Mouse (Mus musculus): Measurements from ENCODE around the gene Tbc1d5. TPM values are rescaled to one million over a fixed set of nuclear protein-coding genes. Genes with fewer than 3 reads are reported as not detected.

The Tbc1d5 gene
- total and polyA plus RNA-seq, 3 experiments, result 6.6 to 13.9 (median 7.7) TPM

DNA sequence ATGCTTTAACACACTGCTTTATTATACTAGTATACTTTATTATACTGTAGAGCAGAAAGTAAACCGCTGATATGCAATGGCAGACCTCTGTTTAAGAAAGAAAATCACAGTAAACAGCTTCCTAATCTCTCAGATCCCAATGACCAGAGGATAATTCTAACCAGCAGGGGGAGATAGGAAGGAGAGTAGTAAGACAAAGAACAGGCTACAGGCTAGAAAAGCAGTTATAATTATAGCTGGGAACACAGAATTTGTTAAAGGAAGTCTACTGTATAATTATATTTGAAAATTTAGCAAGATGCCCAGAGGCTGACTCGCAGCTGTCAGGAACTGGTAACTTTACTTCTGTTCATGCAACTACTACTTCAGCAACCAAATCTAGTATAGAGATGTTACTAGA is 68.0 kb downstream of the Tbc1d5 start:
- in situ Hi-C loops (cut with MboI; ENCODE audit: low pct_ligation_motif_present, low pct_unique_long_range_greater_than_20kb, low sequenced_read_pairs), result no loop called here
- DNase-seq (ENCODE audit: extremely low read depth), result peak; percentile 20
- TF ChIP-seq SMC3 (IDR thresholded peaks at IDR 0.05; ENCODE audit: low read depth, low read length), result peak; percentile 65
- TF ChIP-seq ELF1 (IDR thresholded peaks at IDR 0.05; ENCODE audit: low read depth, low read length), result no peak
- TF ChIP-seq POLR2A (IDR thresholded peaks at IDR 0.05; ENCODE audit: low read depth, low read length), result no peak
- TF ChIP-seq RAD21 (IDR thresholded peaks at IDR 0.05; ENCODE audit: low read depth, low read length), result peak; percentile 41
- TF ChIP-seq ZC3H11A (IDR thresholded peaks at IDR 0.05; ENCODE audit: low read depth, low read length), result no peak
- TF ChIP-seq CTCF (conservative IDR thresholded peaks at IDR 0.05 in 1 of 2, IDR thresholded peaks at IDR 0.05 in 1 of 2; ENCODE audit: low read depth in 2 of 2, low read length in 2 of 2), result peak in 1 of 2 experiments; percentile 60; a peak in 2 of 4 replicates
- no peak for TF ChIP-seq NELFE (IDR thresholded peaks at IDR 0.05; ENCODE audit: low read depth, low read length)
- no peak for TF ChIP-seq ZKSCAN1 (IDR thresholded peaks at IDR 0.05; ENCODE audit: borderline replicate concordance, low read depth, low read length)
- TF ChIP-seq JUN (IDR thresholded peaks at IDR 0.05; ENCODE audit: insufficient read depth, low read depth, low read length), result no peak
- no peak for TF ChIP-seq EP300 (IDR thresholded peaks at IDR 0.05; ENCODE audit: low read length)
- TF ChIP-seq MYC (IDR thresholded peaks at IDR 0.05; ENCODE audit: low read depth, low read length), result no peak
- no peak for TF ChIP-seq TBP (conservative IDR thresholded peaks at IDR 0.05; ENCODE audit: low read depth, low read length)

DNA sequence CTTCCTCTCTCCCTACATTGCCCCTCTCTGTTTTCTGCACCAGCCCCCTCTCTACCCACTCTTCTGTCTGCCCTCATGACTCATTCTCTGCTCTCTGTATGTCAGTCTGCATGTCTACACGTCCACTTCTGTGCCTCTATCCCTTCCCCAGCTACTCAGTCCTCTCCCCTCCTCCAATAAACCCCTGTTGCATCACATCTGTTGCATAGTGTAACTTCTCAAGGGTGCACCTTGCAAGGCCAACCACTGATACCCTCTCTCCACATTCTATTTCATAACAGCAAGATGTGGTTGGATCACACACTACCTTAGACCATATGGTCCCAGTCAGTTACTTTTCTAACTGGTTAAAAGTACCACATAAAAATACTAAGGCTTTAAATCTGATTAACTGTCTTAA is 74.9 kb downstream of the Tbc1d5 start:
- H3K36me3 ChIP-seq (replicated peaks in 1 of 2; ENCODE audit: control insufficient read depth in 1 of 2, insufficient read depth in 1 of 2, low read length in 1 of 2), result peaks cover 3 to 4% of the 10 kb centered on the region in 2 experiments
- dilution Hi-C loops (cut with MboI; ENCODE audit: extremely low pct_ligation_motif_present, extremely low pct_unique_long_range_greater_than_20kb, low sequenced_read_pairs), result no loop called here
- in situ Hi-C loops (cut with MboI; ENCODE audit: low pct_ligation_motif_present, low pct_unique_long_range_greater_than_20kb, low sequenced_read_pairs), result no loop called here
- H3K9me3 ChIP-seq (replicated peaks; ENCODE audit: low read length), result peaks cover 3% of the 10 kb centered on the region
- H3K9ac ChIP-seq (ENCODE audit: insufficient read depth, low read depth), result no peak overlapping the region
- peaks cover 0 to 4% of the 10 kb centered on the region in 2 experiments; a peak in 1 of 4 replicates for H3K4me1 ChIP-seq (ENCODE audit: control insufficient read depth in 1 of 2, insufficient read depth in 2 of 2)
- no peaks in the 10 kb centered on the region for H3K27me3 ChIP-seq (replicated peaks)
- H3K4me2 ChIP-seq (ENCODE audit: insufficient read depth, low read depth, poor library complexity, severe bottlenecking), result no peak overlapping the region
- no peak for DNase-seq (ENCODE audit: extremely low read depth)
- H3K27ac ChIP-seq (ENCODE audit: insufficient read depth, low read depth), result no peak overlapping the region
- TF ChIP-seq MAZ (IDR thresholded peaks at IDR 0.05; ENCODE audit: low read depth, low read length) (no peak), GABPA (IDR thresholded peaks at IDR 0.05; ENCODE audit: insufficient replicate concordance, low read depth, low read length) (no peak), EP300 (IDR thresholded peaks at IDR 0.05; ENCODE audit: low read length) (no peak), UBTF (IDR thresholded peaks at IDR 0.05; ENCODE audit: low read depth, low read length) (no peak), BHLHE40 (IDR thresholded peaks at IDR 0.05; ENCODE audit: low read depth, low read length) (no peak), TBP (conservative IDR thresholded peaks at IDR 0.05; ENCODE audit: low read depth, low read length) (no peak), CTCF (conservative IDR thresholded peaks at IDR 0.05 in 1 of 2, IDR thresholded peaks at IDR 0.05 in 1 of 2; ENCODE audit: low read depth in 2 of 2, low read length in 2 of 2) (no peak), JUN (IDR thresholded peaks at IDR 0.05; ENCODE audit: insufficient read depth, low read depth, low read length) (no peak), PAX5 (IDR thresholded peaks at IDR 0.05; ENCODE audit: low read length) (no peak), ZKSCAN1 (IDR thresholded peaks at IDR 0.05; ENCODE audit: borderline replicate concordance, low read depth, low read length) (no peak), ELF1 (IDR thresholded peaks at IDR 0.05; ENCODE audit: low read depth, low read length) (no peak), ETS1 (conservative IDR thresholded peaks at IDR 0.05; ENCODE audit: low read depth, low read length) (no peak)
- no peak overlapping the region for H3K4me3 ChIP-seq (replicated peaks in 1 of 3; ENCODE audit: low read depth in 2 of 3, low read length in 2 of 3, poor library complexity in 1 of 3)
- no peaks in the 10 kb centered on the region for H3K79me2 ChIP-seq (replicated peaks; ENCODE audit: control insufficient read depth, extremely low read depth, insufficient read depth, poor library complexity, severe bottlenecking)

More for the DNA sequence above, 68.0 kb downstream of the Tbc1d5 start:
- Histone ChIP-seq H3K27me3 (replicated peaks) (no peaks in the 10 kb centered on the region), H3K4me1 (ENCODE audit: control insufficient read depth in 1 of 2, insufficient read depth in 2 of 2) (no peaks in the 10 kb centered on the region), H3K4me2 (ENCODE audit: insufficient read depth, low read depth, poor library complexity, severe bottlenecking) (no peak overlapping the region), H3K36me3 (replicated peaks in 1 of 2; ENCODE audit: control insufficient read depth in 1 of 2, insufficient read depth in 1 of 2, low read length in 1 of 2) (peaks cover 3 to 4% of the 10 kb centered on the region in 2 experiments), H3K9me3 (replicated peaks; ENCODE audit: low read length) (no peaks in the 10 kb centered on the region), H3K79me2 (replicated peaks; ENCODE audit: control insufficient read depth, extremely low read depth, insufficient read depth, poor library complexity, severe bottlenecking) (no peaks in the 10 kb centered on the region), H3K9ac (ENCODE audit: insufficient read depth, low read depth) (no peak overlapping the region), H3K27ac (ENCODE audit: insufficient read depth, low read depth) (no peak overlapping the region), H3K4me3 (replicated peaks in 1 of 3; ENCODE audit: low read depth in 2 of 3, low read length in 2 of 3, poor library complexity in 1 of 3) (no peak overlapping the region)
- dilution Hi-C loops (cut with MboI; ENCODE audit: extremely low pct_ligation_motif_present, extremely low pct_unique_long_range_greater_than_20kb, low sequenced_read_pairs), result no loop called here
